Mouse (Mus musculus): Measurements from ENCODE around the gene Gm10799.

DNA sequence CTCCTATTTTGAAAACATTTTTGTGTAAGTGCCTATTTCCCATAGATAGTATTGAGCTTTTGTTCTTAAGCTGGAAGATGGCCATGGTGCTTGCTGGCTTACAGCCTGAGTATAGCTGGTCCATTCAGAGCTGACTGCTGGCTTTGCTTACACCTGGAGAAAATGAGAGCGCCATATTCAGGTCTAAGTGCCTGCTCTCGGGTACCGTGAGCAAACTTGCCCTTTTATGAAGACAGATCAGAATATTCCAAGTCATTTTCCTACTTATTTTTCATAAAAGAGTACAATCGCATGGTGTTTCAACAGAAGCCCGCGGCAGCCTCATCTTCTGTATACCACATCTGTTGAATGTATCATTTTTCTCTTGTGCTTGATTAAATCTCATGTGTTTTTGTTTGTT, 7.4 kb downstream of the Gm10799 start:
- TF ChIP-seq POLR2A (IDR thresholded peaks at IDR 0.05; ENCODE audit: insufficient read depth, low read depth, low read length) (no peak), CTCF (IDR thresholded peaks at IDR 0.05) (no peak), EP300 (IDR thresholded peaks at IDR 0.05; ENCODE audit: insufficient read depth, low read depth, low read length) (no peak)
